Mouse (Mus musculus) spleen, postnatal 10 days (tissue): ENCODE data around the gene Foxk1.

Source experiments
- DNase-seq, 2 experiments: peaks; one replicate each; pipeline ENCODE4 v3.0.0; 2021 to 2022; ENCODE audit warnings: low spot score in 2 of 2

Foxk1 gene

GRCm38 (mm10) chr5:142418419-142418818 lies 17.1 kb downstream of the Foxk1 start:
- no peak for DNase-seq

- DNase-seq, result no peak
Measured at GRCm38 (mm10) chr5:142420317-142420716, 19.0 kb downstream of the Foxk1 start.

- DNase-seq, result no peak
Measured at GRCm38 (mm10) chr5:142420920-142421319, 19.6 kb downstream of the Foxk1 start.

GRCm38 (mm10) chr5:142421886-142422285 lies 20.6 kb downstream of the Foxk1 start:
- no peak for DNase-seq

GRCm38 (mm10) chr5:142423141-142423540 lies 21.8 kb downstream of the Foxk1 start:
- no peak for DNase-seq

GRCm38 (mm10) chr5:142423701-142424100 lies 22.4 kb downstream of the Foxk1 start:
- no peak for DNase-seq

GRCm38 (mm10) chr5:142424627-142425349 lies 23.5 kb downstream of the Foxk1 start:
- DNase-seq, result no peak

GRCm38 (mm10) chr5:142426476-142426875 lies 25.2 kb downstream of the Foxk1 start:
- DNase-seq, result no peak

GRCm38 (mm10) chr5:142427876-142428275 lies 26.6 kb downstream of the Foxk1 start:
- no peak for DNase-seq

GRCm38 (mm10) chr5:142428691-142429090 lies 27.4 kb downstream of the Foxk1 start:
- DNase-seq, result no peak

GRCm38 (mm10) chr5:142431029-142431428 lies 29.7 kb downstream of the Foxk1 start:
- DNase-seq, result no peak

GRCm38 (mm10) chr5:142431811-142432434 lies 30.6 kb downstream of the Foxk1 start:
- DNase-seq, result no peak

GRCm38 (mm10) chr5:142432695-142433094 lies 31.4 kb downstream of the Foxk1 start:
- no peak for DNase-seq

GRCm38 (mm10) chr5:142434052-142434451 lies 32.8 kb downstream of the Foxk1 start:
- no peak for DNase-seq

- DNase-seq, result no peak
Measured at GRCm38 (mm10) chr5:142435736-142436135, 34.4 kb downstream of the Foxk1 start.

GRCm38 (mm10) chr5:142438380-142438938 lies 37.2 kb downstream of the Foxk1 start:
- DNase-seq, result no peak

GRCm38 (mm10) chr5:142439911-142440432 lies 38.7 kb downstream of the Foxk1 start:
- DNase-seq, result peak; percentile 47 to 52

GRCm38 (mm10) chr5:142440451-142441147 lies 39.3 kb downstream of the Foxk1 start:
- peak; percentile 76 to 91 for DNase-seq

GRCm38 (mm10) chr5:142441332-142442044 lies 40.2 kb downstream of the Foxk1 start:
- DNase-seq, result peak in 1 of 2 experiments; percentile 57

- DNase-seq, result no peak
Measured at GRCm38 (mm10) chr5:142442045-142442440, 40.7 kb downstream of the Foxk1 start.

GRCm38 (mm10) chr5:142443514-142443913 lies 42.2 kb downstream of the Foxk1 start:
- no peak for DNase-seq

GRCm38 (mm10) chr5:142443994-142444393 lies 42.7 kb downstream of the Foxk1 start:
- no peak for DNase-seq
